Mouse (Mus musculus): ENCODE data around the gene Tsc22d1. TPM values are rescaled to one million over a fixed set of nuclear protein-coding genes. Genes with fewer than 3 reads are reported as not detected.

Tsc22d1 gene
- polyA plus RNA-seq, 1 experiment from 2014 or later, result 499 TPM

DNA sequence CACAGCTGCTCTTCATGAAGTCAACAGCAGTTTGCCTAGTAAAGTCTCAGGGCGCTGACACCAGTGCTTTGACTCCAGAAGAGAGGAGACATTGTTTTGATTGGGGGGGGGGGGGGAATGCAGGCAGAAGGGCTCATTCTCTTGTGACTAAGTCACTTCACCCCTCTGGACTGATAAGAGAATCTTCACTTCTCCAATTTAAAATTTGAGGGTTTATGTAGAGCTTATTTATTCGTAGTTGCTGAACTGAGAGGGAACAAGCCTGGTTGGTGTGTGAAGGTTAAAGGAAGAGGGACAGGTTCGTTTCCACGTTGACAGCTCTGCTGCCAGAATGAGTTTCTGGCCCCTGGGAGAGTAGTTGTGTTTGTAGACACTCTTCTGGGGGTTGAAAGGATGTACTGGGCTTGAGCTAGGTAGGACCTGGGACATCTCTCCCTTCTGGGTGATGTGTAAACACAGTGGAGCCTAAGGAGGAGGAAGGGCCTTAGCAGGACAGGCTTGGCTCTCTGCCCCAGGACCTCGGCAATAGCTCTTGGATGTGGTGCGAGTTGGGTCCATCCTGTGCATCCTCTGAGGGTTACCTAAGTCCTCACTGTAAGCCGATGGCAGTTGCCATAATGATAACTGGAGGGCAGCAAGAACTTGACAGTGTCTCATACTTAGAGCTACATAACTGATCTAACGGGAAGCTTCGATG lies 93.2 kb downstream of the Tsc22d1 start:
- H3K27me3 ChIP-seq (replicated peaks; ENCODE audit: control insufficient read depth, insufficient read depth, low read length), result no peaks in the 10 kb centered on the region
- no peak for ATAC-seq (ENCODE audit: low read depth)
- WGBS, result 81% methylated on average over 9 of the region's 9 CpGs
- H3K36me3 ChIP-seq (ENCODE audit: control insufficient read depth, insufficient read depth, low read length), result peaks cover 29% of the 10 kb centered on the region
- H3K27ac ChIP-seq (replicated peaks; ENCODE audit: low read depth, low read length), result peak overlapping the region; percentile 0; the same call in 1 of the 2 replicates
- H3K4me3 ChIP-seq (ENCODE audit: low read depth, low read length), result 0 out of 2 replicates have a peak overlapping the region, but pooled peaks have one; percentile 61
- H3K9ac ChIP-seq (ENCODE audit: low read depth, low read length), result no peak overlapping the region
- DNase-seq (ENCODE audit: low spot score), result no peak
- H3K9me3 ChIP-seq (ENCODE audit: control insufficient read depth, low read length), result no peaks in the 10 kb centered on the region
- H3K4me2 ChIP-seq (ENCODE audit: low read depth, low read length), result peak overlapping the region; percentile 94
- 0 out of 2 replicates have a peak, but pooled peaks cover 12% of the 10 kb centered on the region for H3K4me1 ChIP-seq (ENCODE audit: control insufficient read depth, insufficient read depth, low read length)

DNA sequence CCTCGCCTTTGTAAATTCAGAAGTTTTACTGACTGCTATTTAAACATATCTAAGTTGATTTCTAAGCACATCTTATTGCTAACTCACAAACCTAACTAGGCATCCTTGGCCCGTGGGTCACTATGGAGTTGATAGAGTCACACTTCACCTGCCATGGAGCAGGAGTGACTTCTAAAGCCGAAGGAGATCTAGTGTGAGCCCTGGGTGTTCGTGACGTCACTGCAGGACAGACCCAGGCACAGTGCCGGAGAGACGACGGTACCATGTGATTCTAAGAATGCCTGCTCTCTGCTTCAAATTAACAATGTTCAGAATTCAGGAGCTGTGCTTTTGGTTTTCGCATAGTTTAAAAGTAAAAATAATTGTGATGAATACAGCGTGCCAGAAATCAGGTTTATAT lies 93.9 kb downstream of the Tsc22d1 start:
- ATAC-seq (ENCODE audit: low read depth) (no peak), DNase-seq (ENCODE audit: low spot score) (no peak)
- Histone ChIP-seq H3K4me3 (ENCODE audit: low read depth, low read length) (no peak overlapping the region), H3K27ac (replicated peaks; ENCODE audit: low read depth, low read length) (peak overlapping the region; percentile 0; the same call in 1 of the 2 replicates), H3K36me3 (ENCODE audit: control insufficient read depth, insufficient read depth, low read length) (peaks cover 29% of the 10 kb centered on the region), H3K27me3 (replicated peaks; ENCODE audit: control insufficient read depth, insufficient read depth, low read length) (no peaks in the 10 kb centered on the region), H3K4me2 (ENCODE audit: low read depth, low read length) (no peak overlapping the region), H3K9me3 (ENCODE audit: control insufficient read depth, low read length) (no peaks in the 10 kb centered on the region), H3K9ac (ENCODE audit: low read depth, low read length) (no peak overlapping the region), H3K4me1 (ENCODE audit: control insufficient read depth, insufficient read depth, low read length) (peaks cover 19% of the 10 kb centered on the region)
- 52% methylated on average over 10 of the region's 10 CpGs for WGBS

DNA sequence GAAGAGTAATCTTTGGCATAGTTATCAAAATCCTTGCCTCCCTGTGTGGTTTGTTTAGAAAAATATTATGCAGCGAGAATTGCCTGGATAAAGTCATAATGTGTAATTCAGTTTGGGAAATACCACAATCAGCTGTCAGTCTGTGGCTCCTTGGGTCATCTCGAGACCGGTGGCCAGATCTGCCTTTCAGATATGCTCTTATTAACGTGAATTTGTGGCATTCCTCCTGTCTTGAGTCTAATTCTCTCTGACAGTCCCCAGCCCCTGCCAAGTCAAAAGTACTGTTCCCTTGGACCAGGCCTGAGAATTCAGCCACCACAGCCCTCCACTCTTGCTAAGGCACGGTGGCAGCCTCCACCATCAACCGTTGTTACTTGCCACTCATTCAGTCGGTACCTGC lies 97.2 kb downstream of the Tsc22d1 start:
- no peaks in the 10 kb centered on the region for H3K9me3 ChIP-seq (ENCODE audit: control insufficient read depth, low read length)
- WGBS, result 63% methylated on average over 7 of the region's 7 CpGs
- DNase-seq (ENCODE audit: low spot score), result no peak
- no peak overlapping the region for H3K27ac ChIP-seq (replicated peaks; ENCODE audit: low read depth, low read length)
- no peak overlapping the region for H3K9ac ChIP-seq (ENCODE audit: low read depth, low read length)
- ATAC-seq (ENCODE audit: low read depth), result no peak
- H3K27me3 ChIP-seq (replicated peaks; ENCODE audit: control insufficient read depth, insufficient read depth, low read length), result no peaks in the 10 kb centered on the region
- peaks cover 17% of the 10 kb centered on the region for H3K4me1 ChIP-seq (ENCODE audit: control insufficient read depth, insufficient read depth, low read length)
- H3K36me3 ChIP-seq (ENCODE audit: control insufficient read depth, insufficient read depth, low read length), result peaks cover 20% of the 10 kb centered on the region
- no peak overlapping the region for H3K4me2 ChIP-seq (ENCODE audit: low read depth, low read length)
- H3K4me3 ChIP-seq (ENCODE audit: low read depth, low read length), result no peak overlapping the region

DNA sequence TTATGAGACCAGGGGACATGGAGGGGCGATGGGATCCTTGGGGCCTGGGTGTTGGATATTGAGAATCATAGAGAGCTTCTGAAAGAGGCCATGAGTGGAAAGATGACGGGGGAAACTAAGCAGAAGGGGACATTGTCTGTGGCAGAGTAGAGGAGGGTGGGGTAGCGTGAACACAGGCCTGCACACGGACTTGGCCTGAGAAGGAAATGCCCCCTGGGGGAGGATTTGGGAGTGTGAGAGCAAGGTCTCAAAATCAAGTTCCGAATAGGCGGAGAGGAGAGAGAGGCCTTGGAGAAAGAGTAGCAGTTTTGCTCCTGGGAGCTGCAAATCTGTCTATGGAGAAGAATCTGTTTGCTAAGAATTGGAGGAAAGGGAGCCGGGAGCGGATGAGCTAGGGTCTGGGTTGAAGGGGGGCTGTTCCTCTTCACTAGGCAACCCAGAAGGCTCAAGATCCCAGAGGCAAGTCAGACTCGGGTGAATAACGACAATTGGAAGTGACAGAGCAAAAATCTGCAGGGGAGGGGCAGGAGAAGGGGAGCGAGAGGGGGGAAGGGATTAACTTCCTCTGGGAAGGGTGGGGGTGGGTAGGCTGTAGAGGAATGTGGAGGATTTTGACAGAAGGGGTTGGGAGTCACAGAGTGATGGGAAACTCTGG lies 98.8 kb downstream of the Tsc22d1 start:
- 16% methylated on average over 11 of the region's 11 CpGs for WGBS
- peak; percentile 50; the same call in 1 of the 2 replicates for ATAC-seq (ENCODE audit: low read depth)
- DNase-seq (ENCODE audit: low spot score), result peak; percentile 76
- Histone ChIP-seq H3K9ac (ENCODE audit: low read depth, low read length) (0 out of 2 replicates have a peak overlapping the region, but pooled peaks have one; percentile 6), H3K9me3 (ENCODE audit: control insufficient read depth, low read length) (no peaks in the 10 kb centered on the region), H3K4me2 (ENCODE audit: low read depth, low read length) (peak overlapping the region; percentile 22), H3K36me3 (ENCODE audit: control insufficient read depth, insufficient read depth, low read length) (peaks cover 8% of the 10 kb centered on the region; the same call in 1 of the 2 replicates), H3K27me3 (replicated peaks; ENCODE audit: control insufficient read depth, insufficient read depth, low read length) (no peaks in the 10 kb centered on the region), H3K27ac (replicated peaks; ENCODE audit: low read depth, low read length) (no peak overlapping the region), H3K4me1 (ENCODE audit: control insufficient read depth, insufficient read depth, low read length) (peaks cover 15% of the 10 kb centered on the region), H3K4me3 (ENCODE audit: low read depth, low read length) (no peak overlapping the region)

GRCm38 (mm10) chr14:76514050-76514585 lies 99.4 kb downstream of the Tsc22d1 start:
- H3K4me2 ChIP-seq (ENCODE audit: low read depth, low read length), result peak overlapping the region; percentile 22

GRCm38 (mm10) chr14:76515620-76516019 lies 100.9 kb downstream of the Tsc22d1 start:
- no peak overlapping the region for H3K4me2 ChIP-seq (ENCODE audit: low read depth, low read length)
- H3K9me3 ChIP-seq (ENCODE audit: control insufficient read depth, low read length), result no peaks in the 10 kb centered on the region
- no peak overlapping the region for H3K9ac ChIP-seq (ENCODE audit: low read depth, low read length)
- peaks cover 15% of the 10 kb centered on the region for H3K4me1 ChIP-seq (ENCODE audit: control insufficient read depth, insufficient read depth, low read length)
- no peaks in the 10 kb centered on the region for H3K36me3 ChIP-seq (ENCODE audit: control insufficient read depth, insufficient read depth, low read length)
- ATAC-seq (ENCODE audit: low read depth) (no peak), DNase-seq (ENCODE audit: low spot score) (no peak)
- WGBS, result 77% methylated on average over 7 of the region's 7 CpGs
- H3K4me3 ChIP-seq (ENCODE audit: low read depth, low read length), result no peak overlapping the region
- no peak overlapping the region for H3K27ac ChIP-seq (replicated peaks; ENCODE audit: low read depth, low read length)
- H3K27me3 ChIP-seq (replicated peaks; ENCODE audit: control insufficient read depth, insufficient read depth, low read length), result no peaks in the 10 kb centered on the region

More at GRCm38 (mm10) chr14:76514050-76514585, 99.4 kb downstream of the Tsc22d1 start:
- H3K4me3 ChIP-seq (ENCODE audit: low read depth, low read length), result no peak overlapping the region
- WGBS, result 31% methylated on average over 6 of the region's 6 CpGs
- 0 out of 2 replicates have a peak overlapping the region, but pooled peaks have one; percentile 6 for H3K9ac ChIP-seq (ENCODE audit: low read depth, low read length)
- H3K9me3 ChIP-seq (ENCODE audit: control insufficient read depth, low read length), result no peaks in the 10 kb centered on the region
- peaks cover 8% of the 10 kb centered on the region; the same call in 1 of the 2 replicates for H3K36me3 ChIP-seq (ENCODE audit: control insufficient read depth, insufficient read depth, low read length)
- no peaks in the 10 kb centered on the region for H3K27me3 ChIP-seq (replicated peaks; ENCODE audit: control insufficient read depth, insufficient read depth, low read length)
- no peak overlapping the region for H3K27ac ChIP-seq (replicated peaks; ENCODE audit: low read depth, low read length)
- ATAC-seq (ENCODE audit: low read depth) (no peak), DNase-seq (ENCODE audit: low spot score) (no peak)
- peaks cover 15% of the 10 kb centered on the region for H3K4me1 ChIP-seq (ENCODE audit: control insufficient read depth, insufficient read depth, low read length)

DNA sequence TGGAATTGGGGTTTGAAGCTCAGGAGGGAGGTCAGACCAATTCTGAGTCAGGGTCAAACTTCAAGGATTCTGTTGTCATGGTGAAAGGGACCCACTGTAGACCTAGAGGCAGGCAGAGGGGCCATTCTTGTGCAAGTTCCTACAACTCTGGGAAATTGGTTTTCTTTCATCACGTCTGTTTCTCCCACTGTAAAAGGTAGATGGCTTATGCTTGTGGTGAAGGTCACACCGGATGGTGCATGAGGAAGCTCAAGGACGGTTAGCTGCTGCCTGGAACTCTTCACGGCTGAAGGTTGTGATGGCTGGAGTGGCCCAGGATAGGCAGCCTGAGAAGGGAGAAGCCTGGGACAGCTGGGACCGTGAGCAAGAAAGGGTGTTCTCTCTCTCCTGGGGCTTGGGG lies 103.5 kb downstream of the Tsc22d1 start:
- peaks cover 9% of the 10 kb centered on the region for H3K4me1 ChIP-seq (ENCODE audit: control insufficient read depth, insufficient read depth, low read length)
- H3K4me2 ChIP-seq (ENCODE audit: low read depth, low read length), result no peak overlapping the region
- no peak for DNase-seq (ENCODE audit: low spot score)
- ATAC-seq (ENCODE audit: low read depth), result no peak
- H3K9me3 ChIP-seq (ENCODE audit: control insufficient read depth, low read length), result no peaks in the 10 kb centered on the region
- H3K36me3 ChIP-seq (ENCODE audit: control insufficient read depth, insufficient read depth, low read length), result no peaks in the 10 kb centered on the region
- no peak overlapping the region for H3K27ac ChIP-seq (replicated peaks; ENCODE audit: low read depth, low read length)
- no peak overlapping the region for H3K4me3 ChIP-seq (ENCODE audit: low read depth, low read length)
- H3K27me3 ChIP-seq (replicated peaks; ENCODE audit: control insufficient read depth, insufficient read depth, low read length), result no peaks in the 10 kb centered on the region
- no peak overlapping the region for H3K9ac ChIP-seq (ENCODE audit: low read depth, low read length)
- 86% methylated on average over 5 of the region's 5 CpGs for WGBS

DNA sequence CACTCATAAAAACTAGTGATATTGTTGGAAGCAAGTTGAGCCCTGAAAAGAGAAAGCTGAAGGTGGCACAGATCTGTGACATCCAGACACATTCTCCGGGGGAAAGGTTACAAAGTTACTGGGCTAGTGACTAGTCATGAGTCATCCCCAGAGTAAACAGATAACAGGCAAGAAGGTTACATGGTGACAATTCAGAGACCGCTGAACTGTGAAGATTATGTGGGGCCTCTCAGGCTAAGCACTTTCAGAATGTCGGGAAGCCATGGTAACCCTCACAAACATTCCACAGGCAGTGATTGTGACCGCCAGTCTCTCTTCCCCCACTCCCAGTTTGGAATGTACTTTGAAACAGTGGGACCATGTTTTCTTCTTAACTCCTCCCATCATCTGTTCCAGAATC lies 105.8 kb downstream of the Tsc22d1 start:
- no peaks in the 10 kb centered on the region for H3K36me3 ChIP-seq (ENCODE audit: control insufficient read depth, insufficient read depth, low read length)
- H3K9ac ChIP-seq (ENCODE audit: low read depth, low read length), result no peak overlapping the region
- no peak overlapping the region for H3K4me3 ChIP-seq (ENCODE audit: low read depth, low read length)
- ATAC-seq (ENCODE audit: low read depth) (no peak), DNase-seq (ENCODE audit: low spot score) (no peak)
- no peak overlapping the region for H3K27ac ChIP-seq (replicated peaks; ENCODE audit: low read depth, low read length)
- 71% methylated on average over 4 of the region's 4 CpGs for WGBS
- no peaks in the 10 kb centered on the region for H3K27me3 ChIP-seq (replicated peaks; ENCODE audit: control insufficient read depth, insufficient read depth, low read length)
- H3K9me3 ChIP-seq (ENCODE audit: control insufficient read depth, low read length), result no peaks in the 10 kb centered on the region
- no peaks in the 10 kb centered on the region for H3K4me1 ChIP-seq (ENCODE audit: control insufficient read depth, insufficient read depth, low read length)
- no peak overlapping the region for H3K4me2 ChIP-seq (ENCODE audit: low read depth, low read length)

All from embryonic facial prominence, embryonic 14.5 days (tissue).